In genomic region chr1:185285171-185285570, GRCm38 (mm10) we compare ENCODE assay signal across 10 mouse cellular contexts. TPM values are rescaled to one million over a fixed set of nuclear protein-coding genes. Genes with fewer than 3 reads are reported as not detected.
DNase-seq lines count a peak whose midpoint lies in the region; ATAC-seq lines count a peak whose summit lies in the region.
"Had no signal": no experiment of that assay in that cellular context is flagged by ENCODE, and none has a peak within 500 bp of the region (broad histone marks: within the 10 kb centered on the region; RNA-seq: fewer than 3 reads in every experiment).

No protein-coding gene starts in this region.

- DNase-seq in heart, adult 18-20 months: peak; percentile 62 to 74
- DNase-seq in heart, embryonic 10.5 days (ENCODE audit: low spot score): no peak
- peak; percentile 73 for DNase-seq in testis, postnatal 10 days (ENCODE audit: low spot score)
- DNase-seq in testis, postnatal 14 days (ENCODE audit: low spot score): no peak
- peak; percentile 76 for DNase-seq in lung, postnatal 14 days
- no peak for DNase-seq in thymus, postnatal 25 days
- DNase-seq in spleen, postnatal 10 days (ENCODE audit: low spot score in 2 of 2): no peak

- no peak overlapping the region for H3K4me3 ChIP-seq in heart, embryonic 10.5 days
- no peak overlapping the region for H3K4me3 ChIP-seq in heart, embryonic 11.5 days (ENCODE audit: low read depth, low read length)
- H3K4me3 ChIP-seq: embryonic facial prominence, embryonic 12.5 days; limb, embryonic 12.5 days had no signal

- no peak overlapping the region for H3K9ac ChIP-seq in heart, embryonic 11.5 days (ENCODE audit: low read depth, low read length)
- H3K9ac ChIP-seq: embryonic facial prominence, embryonic 12.5 days; limb, embryonic 12.5 days had no signal

- H3K4me2 ChIP-seq in heart, embryonic 11.5 days: no peak overlapping the region
- H3K4me2 ChIP-seq: embryonic facial prominence, embryonic 12.5 days; limb, embryonic 12.5 days had no signal

- no peak overlapping the region for H3K27ac ChIP-seq in heart, embryonic 10.5 days
- H3K27ac ChIP-seq in heart, embryonic 11.5 days (ENCODE audit: low read depth, low read length): 0 out of 2 replicates have a peak overlapping the region, but pooled peaks have one; percentile 7
- H3K27ac ChIP-seq: embryonic facial prominence, embryonic 12.5 days; limb, embryonic 12.5 days had no signal

- H3K36me3 ChIP-seq in heart, embryonic 10.5 days: peaks cover 78% of the 10 kb centered on the region
- peaks cover 13% of the 10 kb centered on the region for H3K36me3 ChIP-seq in heart, embryonic 11.5 days (ENCODE audit: control insufficient read depth, insufficient read depth, low read length)

- no peaks in the 10 kb centered on the region for H3K27me3 ChIP-seq in heart, embryonic 10.5 days (ENCODE audit: insufficient read depth, poor library complexity, severe bottlenecking)
- H3K27me3 ChIP-seq in heart, embryonic 11.5 days (ENCODE audit: control insufficient read depth, insufficient read depth, low read length): no peaks in the 10 kb centered on the region
- H3K27me3 ChIP-seq: embryonic facial prominence, embryonic 12.5 days; limb, embryonic 12.5 days had no signal

- WGBS in heart, embryonic 10.5 days: 79% methylated on average over 4 of the region's 4 CpGs
- WGBS in heart, embryonic 11.5 days (ENCODE audit: insufficient replicate concordance): 68% methylated on average over 4 of the region's 4 CpGs

- H3K9me3 ChIP-seq in heart, embryonic 10.5 days: no peaks in the 10 kb centered on the region
- H3K9me3 ChIP-seq in heart, embryonic 11.5 days (replicated peaks; ENCODE audit: control insufficient read depth, low read length): no peaks in the 10 kb centered on the region
- H3K9me3 ChIP-seq: embryonic facial prominence, embryonic 12.5 days; limb, embryonic 12.5 days had no signal

- ATAC-seq in heart, embryonic 11.5 days (replicated peaks; ENCODE audit: insufficient number of reproducible peaks, low FRiP score, low TSS enrichment): peak; percentile 56; the same call in 1 of the 2 replicates

- peaks cover 5% of the 10 kb centered on the region; the same call in 1 of the 2 replicates for H3K4me1 ChIP-seq in heart, embryonic 10.5 days
- peaks cover 10% of the 10 kb centered on the region for H3K4me1 ChIP-seq in heart, embryonic 11.5 days (ENCODE audit: control insufficient read depth, insufficient read depth, low read length)
- H3K4me1 ChIP-seq: embryonic facial prominence, embryonic 12.5 days; limb, embryonic 12.5 days had no signal

RNA-seq across cellular contexts. Expression of gene Iars2, which starts 44.0 kb away (rescaled TPM):
- 10 to 100 TPM; 74.5 to 85.3 TPM for total RNA-seq in heart, adult 18-20 months (2021)
- polyA plus RNA-seq in heart, embryonic 10.5 days (2016; fragmentation: Nextera tagmentation; extraction: Ambion mirVana): 31.7 and 43.8 TPM in 2 replicates
- 34.9 and 44.0 TPM in 2 replicates for polyA plus RNA-seq in heart, embryonic 11.5 days (2014; fragmentation: Nextera tagmentation; extraction: Ambion mirVana)

RNA-seq across cellular contexts. Expression of gene Bpnt1, which starts 46.8 kb away (rescaled TPM):
- 10 to 100 TPM; 27.8 to 28.1 TPM for total RNA-seq in heart, adult 18-20 months (2021)
- polyA plus RNA-seq in heart, embryonic 10.5 days (2016; fragmentation: Nextera tagmentation; extraction: Ambion mirVana): 38.5 and 39.9 TPM in 2 replicates
- 27.0 and 27.5 TPM in 2 replicates for polyA plus RNA-seq in heart, embryonic 11.5 days (2014; fragmentation: Nextera tagmentation; extraction: Ambion mirVana)

Comparison
In these comparisons a context has a peak if more than half of its experiments do, and no peak if none do; other contexts are left out.
1. DNase-seq: peak in heart, adult 18-20 months (2 of 2), testis, postnatal 10 days (single experiment) and lung, postnatal 14 days (single experiment); none in heart, embryonic 10.5 days (single experiment), testis, postnatal 14 days (single experiment), thymus, postnatal 25 days (single experiment) and spleen, postnatal 10 days (0 of 2).